Mouse (Mus musculus) olfactory bulb, adult 2 months (tissue): ENCODE measurements around the gene Smim12.

Experiments
- CTCF ChIP-seq: fragments of 200-500 bp; IDR thresholded peaks from 2 replicates; pipeline ENCODE4 v1.5.1; 2012; ENCODE audit warnings: low read depth, mild to moderate bottlenecking, low read length, moderate library complexity; ENCODE audit not compliant: insufficient read depth
- POLR2A ChIP-seq: fragments of 200-500 bp; IDR thresholded peaks from 2 replicates; pipeline ENCODE4 v1.6.1; 2012; ENCODE audit warnings: mild to moderate bottlenecking, low read depth, low read length, moderate library complexity; ENCODE audit not compliant: insufficient read depth

- TF ChIP-seq CTCF, result no peak
- no peak for TF ChIP-seq POLR2A
Observed at GRCm38 (mm10) chr4:127223291-127223690, 20.3 kb upstream of the Smim12 start.
